In genomic region chr10:5044481-5044880, GRCm38 (mm10) we compare ENCODE assay signal across 29 mouse cellular contexts. TPM values are rescaled to one million over a fixed set of nuclear protein-coding genes. Genes with fewer than 3 reads are reported as not detected.
"Had no signal": no experiment of that assay in that cellular context is flagged by ENCODE, and none has a peak within 500 bp of the region (broad histone marks: within the 10 kb centered on the region; RNA-seq: fewer than 3 reads in every experiment).

No protein-coding gene starts in this region.

- H3K27me3 ChIP-seq: limb, embryonic 12.5 days; limb, embryonic 15.5 days; lung, embryonic 15.5 days; midbrain, embryonic 12.5 days; midbrain, embryonic 15.5 days; neural tube, embryonic 13.5 days; stomach, embryonic 15.5 days had no signal

- H3K4me1 ChIP-seq: limb, embryonic 12.5 days; lung, embryonic 15.5 days; midbrain, embryonic 12.5 days; midbrain, embryonic 15.5 days; stomach, embryonic 15.5 days had no signal

- H3K4me3 ChIP-seq: left cerebral cortex, adult 2 months; limb, embryonic 12.5 days; limb, embryonic 15.5 days; lung, embryonic 15.5 days; midbrain, embryonic 12.5 days; midbrain, embryonic 15.5 days; myocyte; neural tube, embryonic 13.5 days; stomach, embryonic 15.5 days had no signal

- H3K27ac ChIP-seq: left cerebral cortex, adult 2 months; limb, embryonic 12.5 days; liver, embryonic 14.5 days; lung, embryonic 15.5 days; midbrain, embryonic 12.5 days; midbrain, embryonic 15.5 days; neural tube, embryonic 13.5 days; stomach, embryonic 15.5 days had no signal

- H3K36me3 ChIP-seq: lung, embryonic 15.5 days had no signal

- H3K9me3 ChIP-seq: limb, embryonic 12.5 days; limb, embryonic 15.5 days; lung, embryonic 15.5 days; midbrain, embryonic 12.5 days; midbrain, embryonic 15.5 days; neural tube, embryonic 13.5 days; stomach, embryonic 15.5 days had no signal

- H3K9ac ChIP-seq: limb, embryonic 12.5 days; limb, embryonic 15.5 days; liver, embryonic 14.5 days; liver, postnatal 0 days; lung, embryonic 15.5 days; midbrain, embryonic 12.5 days; midbrain, embryonic 15.5 days; neural tube, embryonic 13.5 days; stomach, embryonic 15.5 days had no signal

- ATAC-seq: liver, postnatal 0 days; midbrain, embryonic 15.5 days had no signal

- DNase-seq: kidney, adult 18-20 months; kidney, adult 9 months; kidney, postnatal 10 days; kidney, postnatal 36 days; layer of hippocampus, postnatal 36 days; left cerebral cortex, postnatal 4 days; liver, postnatal 0 days; lung, postnatal 10 days; lung, postnatal 36 days; right cerebral cortex, postnatal 25 days; spleen, adult 18-20 months; thymus, adult 18-20 months; thymus, postnatal 36 days had no signal

- H3K4me2 ChIP-seq: limb, embryonic 12.5 days; limb, embryonic 15.5 days; liver, embryonic 11.5 days; lung, embryonic 15.5 days; midbrain, embryonic 12.5 days; midbrain, embryonic 15.5 days; neural tube, embryonic 13.5 days; stomach, embryonic 15.5 days had no signal

RNA-seq across cellular contexts. Expression of gene Gm10097, which starts 24.5 kb away (rescaled TPM):
- total RNA-seq: layer of hippocampus, adult 8-10 months; layer of hippocampus, postnatal 10 days; layer of hippocampus, postnatal 36 days; left cerebral cortex, adult 2 months; left cerebral cortex, postnatal 14 days; left cerebral cortex, postnatal 4 days had no signal
- polyA plus RNA-seq: midbrain, embryonic 12.5 days; testis, adult 2 months; urinary bladder, adult 2 months had no signal
